Mouse (Mus musculus): ENCODE measurements at regions not wholly inside any gene's neighbourhood (a gene's known extent, or its start where the extent isn't known, plus 50 kb on each side); places are given as distances from the start of the nearest gene placed in this dataset.

DNA sequence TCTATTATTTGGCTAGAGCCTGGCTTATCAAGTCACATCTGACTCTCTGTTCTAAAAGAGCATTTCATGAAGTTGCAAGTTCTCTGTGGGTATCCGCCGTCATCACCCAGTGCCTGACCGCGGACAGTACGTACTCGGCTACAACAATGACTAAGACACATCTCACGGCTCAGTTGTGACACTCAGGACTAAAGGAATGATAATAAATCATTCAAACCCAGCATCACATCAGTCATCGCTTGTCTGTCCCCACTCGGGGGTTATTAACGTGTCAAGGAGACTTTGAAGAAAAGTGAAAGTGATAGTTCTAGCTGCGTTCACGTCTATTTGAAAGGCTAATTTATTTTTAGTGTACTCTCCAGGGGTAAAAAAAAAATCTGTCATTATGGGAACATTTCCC lies 61.4 kb upstream of the Map4k3 start:
- Histone ChIP-seq H3K4me1 (replicated peaks) (0 out of 2 replicates have a peak, but pooled peaks cover 4% of the 10 kb centered on the region), H3K4me2 (no peak overlapping the region), H3K27ac (no peak overlapping the region), H3K36me3 (no peaks in the 10 kb centered on the region), H3K4me3 (replicated peaks) (no peak overlapping the region), H3K9me3 (replicated peaks) (no peaks in the 10 kb centered on the region), H3K9ac (no peak overlapping the region), H3K27me3 (no peaks in the 10 kb centered on the region)
- DNase-seq = no peak
- 80% methylated on average over 12 of the region's 12 CpGs for WGBS (ENCODE audit: insufficient replicate concordance)
- ATAC-seq (ENCODE audit: low read depth) = no peak

DNA sequence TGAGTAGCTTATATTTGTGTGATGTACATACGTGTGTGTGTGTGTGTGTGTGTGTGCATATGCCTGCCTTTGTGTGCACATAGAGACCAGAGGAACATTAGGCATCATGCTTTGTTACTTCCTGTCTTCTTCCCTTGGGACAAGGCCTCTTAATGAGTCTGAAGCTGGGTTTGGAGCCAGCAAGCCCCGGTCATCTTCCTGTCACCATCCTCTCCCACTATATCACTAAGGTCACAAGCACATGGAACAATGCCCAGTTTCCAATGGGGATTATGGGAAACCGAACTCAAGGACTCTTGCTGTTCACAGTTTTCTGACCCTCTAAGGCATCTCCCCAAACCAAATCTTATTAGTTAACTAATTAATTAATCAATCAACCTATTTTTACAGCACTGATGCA lies 60.7 kb upstream of the Map4k3 start:
- Histone ChIP-seq H3K9ac (no peak overlapping the region), H3K9me3 (replicated peaks) (no peaks in the 10 kb centered on the region), H3K27ac (no peak overlapping the region), H3K4me3 (replicated peaks) (no peak overlapping the region), H3K27me3 (no peaks in the 10 kb centered on the region), H3K36me3 (no peaks in the 10 kb centered on the region), H3K4me1 (replicated peaks) (0 out of 2 replicates have a peak, but pooled peaks cover 4% of the 10 kb centered on the region), H3K4me2 (no peak overlapping the region)
- WGBS (ENCODE audit: insufficient replicate concordance) = 64% methylated on average over 3 of the region's 3 CpGs
- ATAC-seq (ENCODE audit: low read depth) (no peak), DNase-seq (no peak)

DNA sequence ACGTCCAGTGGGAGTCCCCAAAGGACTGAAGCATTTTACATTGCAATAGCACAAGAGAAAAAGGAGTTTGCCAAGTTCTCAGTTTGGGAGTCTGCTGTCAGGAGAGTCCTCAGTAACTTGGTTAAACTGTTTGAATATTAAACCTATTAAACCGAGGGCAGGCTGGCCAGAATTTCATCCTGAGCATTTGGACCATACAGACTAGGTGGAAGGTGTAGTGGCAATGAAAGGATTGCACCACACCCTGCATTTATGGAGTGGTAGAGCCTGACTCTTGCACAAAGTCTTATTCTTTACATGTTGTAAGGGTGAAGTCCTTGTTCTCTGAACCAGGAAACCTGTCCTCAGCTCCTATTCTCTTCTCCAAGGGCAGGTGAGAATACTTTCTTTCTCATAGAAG lies 58.6 kb upstream of the Map4k3 start:
- Histone ChIP-seq H3K9ac (no peak overlapping the region), H3K36me3 (no peaks in the 10 kb centered on the region), H3K4me1 (replicated peaks) (0 out of 2 replicates have a peak, but pooled peaks cover 4% of the 10 kb centered on the region), H3K4me2 (no peak overlapping the region), H3K27ac (peak overlapping the region; percentile 60), H3K4me3 (replicated peaks) (no peak overlapping the region), H3K27me3 (no peaks in the 10 kb centered on the region), H3K9me3 (replicated peaks) (no peaks in the 10 kb centered on the region)
- 29% methylated on average over 2 of the region's 2 CpGs for WGBS (ENCODE audit: insufficient replicate concordance)
- DNase-seq (no peak), ATAC-seq (ENCODE audit: low read depth) (peak; percentile 57; the same call in 1 of the 2 replicates)

DNA sequence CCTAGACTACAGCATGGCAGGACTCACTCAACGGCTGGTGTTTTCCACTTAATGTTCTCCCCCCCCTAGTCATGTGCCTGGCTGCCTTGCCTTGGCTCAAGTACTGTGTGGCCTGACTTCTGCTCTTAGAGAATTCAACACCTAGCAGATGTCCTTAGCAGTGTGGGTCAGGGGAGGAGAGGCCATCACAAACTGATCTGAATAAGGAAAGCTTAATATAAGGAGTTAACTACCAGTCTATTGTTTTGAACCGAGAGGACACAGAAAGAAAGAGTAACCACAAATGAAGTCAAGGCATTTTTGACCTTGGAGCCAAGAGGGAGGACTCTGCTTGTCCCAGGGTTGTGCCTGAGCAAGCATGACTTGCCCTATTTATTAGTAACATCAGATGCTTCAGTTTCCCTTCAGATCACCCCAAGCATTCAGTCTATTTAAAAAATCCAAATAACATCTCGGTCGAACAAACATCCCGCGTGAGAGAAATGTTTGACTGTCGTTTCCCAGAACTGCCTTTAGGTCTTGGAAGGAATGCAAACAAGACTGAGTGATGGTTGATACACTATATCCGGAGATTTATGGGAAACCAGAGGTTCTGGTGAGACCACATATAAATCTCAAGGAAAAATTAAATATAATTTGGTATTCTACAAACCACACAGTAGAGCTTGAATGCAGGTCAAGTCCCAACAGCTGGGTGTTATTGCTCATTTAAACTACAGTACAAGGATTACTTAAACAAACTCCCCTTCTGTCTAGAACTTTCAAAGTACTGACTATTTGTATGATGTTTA lies 58.0 kb upstream of the Map4k3 start:
- no peak overlapping the region for H3K4me2 ChIP-seq
- H3K9ac ChIP-seq = no peak overlapping the region
- WGBS (ENCODE audit: insufficient replicate concordance) = 58% methylated on average over 8 of the region's 8 CpGs
- H3K4me1 ChIP-seq (replicated peaks) = 0 out of 2 replicates have a peak, but pooled peaks cover 4% of the 10 kb centered on the region
- no peak overlapping the region for H3K4me3 ChIP-seq (replicated peaks)
- no peaks in the 10 kb centered on the region for H3K27me3 ChIP-seq
- DNase-seq = no peak
- no peaks in the 10 kb centered on the region for H3K9me3 ChIP-seq (replicated peaks)
- H3K27ac ChIP-seq = peak overlapping the region; percentile 25; the same call in 1 of the 2 replicates
- H3K36me3 ChIP-seq = no peaks in the 10 kb centered on the region
- no peak for ATAC-seq (ENCODE audit: low read depth)

DNA sequence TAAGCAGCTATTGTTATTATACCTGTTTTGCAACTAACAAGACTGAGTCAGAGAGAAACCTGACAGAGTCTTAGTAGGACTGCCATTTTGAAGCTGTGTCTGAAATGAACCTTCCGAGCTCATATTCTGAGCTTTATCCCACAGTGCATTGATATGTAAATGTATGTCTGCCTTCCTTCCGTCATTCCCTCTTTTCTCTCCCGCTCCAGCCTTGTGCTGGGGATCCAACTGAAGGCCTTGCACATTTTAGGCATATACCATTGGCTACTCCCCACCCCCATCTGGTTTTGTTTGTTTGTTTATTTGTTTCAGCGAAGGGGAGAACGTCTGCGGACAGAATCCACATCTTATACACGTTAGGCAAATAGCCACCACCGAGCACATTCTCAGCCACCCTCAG lies 57.2 kb upstream of the Map4k3 start:
- Histone ChIP-seq H3K27ac (peak overlapping the region; percentile 20; the same call in 1 of the 2 replicates), H3K27me3 (no peaks in the 10 kb centered on the region), H3K4me1 (replicated peaks) (0 out of 2 replicates have a peak, but pooled peaks cover 4% of the 10 kb centered on the region), H3K36me3 (no peaks in the 10 kb centered on the region), H3K9me3 (replicated peaks) (no peaks in the 10 kb centered on the region), H3K9ac (no peak overlapping the region), H3K4me2 (no peak overlapping the region), H3K4me3 (replicated peaks) (no peak overlapping the region)
- ATAC-seq (ENCODE audit: low read depth) (no peak), DNase-seq (no peak)
- WGBS (ENCODE audit: insufficient replicate concordance) = 70% methylated on average over 8 of the region's 8 CpGs

DNA sequence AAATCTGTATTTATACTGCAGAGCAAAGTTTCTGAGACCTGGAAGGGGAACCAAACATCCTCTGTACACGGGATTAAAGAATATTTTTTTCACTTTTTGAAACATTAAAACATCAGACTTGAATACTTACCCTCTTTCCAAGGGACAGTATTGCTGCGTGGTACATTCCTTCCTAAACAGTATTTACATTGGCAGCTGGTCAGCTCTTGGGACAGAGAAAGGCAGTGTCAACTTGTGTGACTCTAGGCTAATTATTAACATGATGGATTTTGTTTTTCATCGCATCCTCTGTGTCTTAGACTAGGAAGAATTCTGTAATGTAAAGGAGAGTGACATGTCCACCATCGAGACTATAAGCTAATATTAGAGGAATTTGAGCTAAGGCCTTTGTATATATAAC lies 56.8 kb upstream of the Map4k3 start:
- DNase-seq = no peak

DNA sequence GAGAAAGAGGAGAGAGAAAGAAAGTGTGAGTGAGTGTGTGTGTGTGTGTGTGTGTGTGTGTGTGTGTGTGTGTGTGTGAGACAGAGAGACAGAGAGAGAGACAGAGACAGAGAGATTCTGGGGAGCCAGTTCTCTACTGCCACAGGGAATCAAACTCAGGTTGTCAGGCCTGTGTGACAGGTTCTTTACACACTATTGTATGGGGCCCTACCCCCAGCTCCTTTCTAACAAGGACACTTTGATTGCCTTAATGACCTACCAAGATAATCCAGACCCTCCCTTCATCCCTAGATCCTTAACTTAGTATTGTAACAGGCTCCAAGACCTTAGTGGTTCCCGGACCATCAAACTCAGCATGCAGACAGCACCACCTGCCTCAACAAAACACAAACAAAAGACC lies 53.9 kb upstream of the Map4k3 start:
- ATAC-seq (ENCODE audit: low read depth) (no peak), DNase-seq (no peak)
- Histone ChIP-seq H3K4me2 (no peak overlapping the region), H3K4me3 (replicated peaks) (no peak overlapping the region), H3K9me3 (replicated peaks) (no peaks in the 10 kb centered on the region), H3K27me3 (no peaks in the 10 kb centered on the region), H3K36me3 (no peaks in the 10 kb centered on the region), H3K4me1 (replicated peaks) (0 out of 2 replicates have a peak, but pooled peaks cover 4% of the 10 kb centered on the region), H3K9ac (no peak overlapping the region), H3K27ac (no peak overlapping the region)
- 52% methylated on average over 1 of the region's 1 CpGs for WGBS (ENCODE audit: insufficient replicate concordance)

More for the DNA sequence above, 56.8 kb upstream of the Map4k3 start:
- 0 out of 2 replicates have a peak, but pooled peaks cover 4% of the 10 kb centered on the region for H3K4me1 ChIP-seq (replicated peaks)
- H3K9ac ChIP-seq = no peak overlapping the region
- peak; percentile 56 for ATAC-seq (ENCODE audit: low read depth)
- no peaks in the 10 kb centered on the region for H3K9me3 ChIP-seq (replicated peaks)
- WGBS (ENCODE audit: insufficient replicate concordance) = 54% methylated on average over 4 of the region's 4 CpGs
- no peak overlapping the region for H3K4me2 ChIP-seq
- no peaks in the 10 kb centered on the region for H3K36me3 ChIP-seq
- H3K27me3 ChIP-seq = no peaks in the 10 kb centered on the region
- H3K4me3 ChIP-seq (replicated peaks) = no peak overlapping the region
- peak overlapping the region; percentile 39; the same call in 1 of the 2 replicates for H3K27ac ChIP-seq

DNA sequence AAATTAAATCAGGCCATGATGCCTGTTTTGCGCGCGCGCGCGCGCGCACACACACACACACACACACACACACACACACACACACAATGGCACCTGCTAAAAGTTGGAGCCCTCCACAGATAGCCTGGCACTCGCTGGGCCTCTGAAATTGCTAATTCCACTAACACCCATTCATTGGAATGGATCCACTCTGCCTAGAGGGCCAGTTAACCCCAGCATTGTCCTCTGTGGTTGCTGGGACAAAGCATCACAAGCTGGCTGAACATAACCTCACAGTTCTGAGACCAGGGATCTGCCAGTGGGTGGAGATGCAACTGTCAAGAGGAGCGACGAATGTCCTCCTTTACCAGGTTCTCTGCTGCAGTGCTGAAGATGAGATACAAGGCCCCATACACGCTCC lies 53.3 kb upstream of the Map4k3 start:
- no peak overlapping the region for H3K9ac ChIP-seq
- H3K4me2 ChIP-seq = no peak overlapping the region
- H3K36me3 ChIP-seq = no peaks in the 10 kb centered on the region
- ATAC-seq (ENCODE audit: low read depth) (no peak), DNase-seq (no peak)
- no peak overlapping the region for H3K4me3 ChIP-seq (replicated peaks)
- 87% methylated on average over 12 of the region's 12 CpGs for WGBS (ENCODE audit: insufficient replicate concordance)
- no peak overlapping the region for H3K27ac ChIP-seq
- H3K4me1 ChIP-seq (replicated peaks) = 0 out of 2 replicates have a peak, but pooled peaks cover 4% of the 10 kb centered on the region
- H3K9me3 ChIP-seq (replicated peaks) = no peaks in the 10 kb centered on the region
- no peaks in the 10 kb centered on the region for H3K27me3 ChIP-seq

DNA sequence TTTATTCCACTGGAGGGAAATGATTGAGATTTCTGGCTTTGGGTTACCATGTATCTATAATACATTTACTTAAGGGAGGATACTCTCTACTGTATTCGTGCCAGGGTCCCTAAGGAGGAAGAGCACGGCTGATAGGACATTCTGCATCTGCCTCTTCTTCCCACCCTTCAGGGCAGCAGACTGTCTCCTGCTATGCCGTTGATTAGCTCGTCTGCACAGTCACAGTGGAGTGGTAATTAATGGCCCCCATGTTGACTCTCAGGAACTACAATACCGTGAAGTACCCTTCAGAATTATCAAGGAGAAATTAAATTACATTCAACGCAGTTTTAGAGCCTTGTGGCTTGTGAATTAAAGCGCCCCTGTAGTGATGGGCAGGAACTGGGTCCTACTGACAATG lies 52.0 kb upstream of the Map4k3 start:
- Histone ChIP-seq H3K4me3 (replicated peaks) (no peak overlapping the region), H3K9ac (no peak overlapping the region), H3K27me3 (no peaks in the 10 kb centered on the region), H3K27ac (no peak overlapping the region), H3K9me3 (replicated peaks) (no peaks in the 10 kb centered on the region), H3K36me3 (no peaks in the 10 kb centered on the region), H3K4me2 (no peak overlapping the region), H3K4me1 (replicated peaks) (0 out of 2 replicates have a peak, but pooled peaks cover under 1% of the 10 kb centered on the region)
- ATAC-seq (ENCODE audit: low read depth) = no peak
- DNase-seq = no peak
- 61% methylated on average over 7 of the region's 7 CpGs for WGBS (ENCODE audit: insufficient replicate concordance)

DNA sequence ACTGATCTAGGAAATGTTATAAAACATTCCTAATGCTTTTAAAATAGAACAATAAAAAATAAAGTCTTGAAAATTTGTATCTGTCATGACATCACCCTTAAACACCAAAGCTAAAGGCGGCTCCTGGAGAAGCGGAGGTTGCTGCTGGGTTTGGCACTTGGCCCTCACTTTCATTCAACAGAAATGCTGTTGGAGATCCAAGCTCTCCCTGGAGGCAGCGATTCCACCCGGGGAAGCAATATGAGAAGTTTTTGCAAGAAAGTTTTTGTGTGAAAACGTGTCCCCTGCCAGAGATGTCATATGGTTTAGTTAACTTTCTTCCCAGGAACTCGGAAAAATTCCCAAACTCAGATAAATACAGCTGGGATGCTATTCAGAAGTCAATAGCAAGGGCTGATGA lies 51.5 kb upstream of the Map4k3 start:
- 56% methylated on average over 6 of the region's 6 CpGs for WGBS (ENCODE audit: insufficient replicate concordance)
- DNase-seq (no peak), ATAC-seq (ENCODE audit: low read depth) (no peak)
- H3K9ac ChIP-seq = no peak overlapping the region
- H3K4me2 ChIP-seq = no peak overlapping the region
- H3K4me3 ChIP-seq (replicated peaks) = no peak overlapping the region
- H3K36me3 ChIP-seq = no peaks in the 10 kb centered on the region
- no peaks in the 10 kb centered on the region for H3K27me3 ChIP-seq
- no peaks in the 10 kb centered on the region for H3K9me3 ChIP-seq (replicated peaks)
- no peak overlapping the region for H3K27ac ChIP-seq
- H3K4me1 ChIP-seq (replicated peaks) = no peaks in the 10 kb centered on the region
